Mouse (Mus musculus): ENCODE measurements around the gene Begain. TPM values are rescaled to one million over a fixed set of nuclear protein-coding genes. Genes with fewer than 3 reads are reported as not detected.
A peak's percentile ranks its signal among the peaks of the same experiment; 100 is the strongest.

Gene Begain
- total RNA-seq (2021) = 5.8 and 8.3 TPM in 2 replicates
- long read RNA-seq, experiment 1, partial matches to known transcripts = 0 of 2 reads
- long read RNA-seq, experiment 1, other reads (novel, unspliced or antisense) = 2 of 2 reads
- long read RNA-seq, experiment 2, partial matches to known transcripts = 0 of 2 reads
- long read RNA-seq, experiment 2, other reads (novel, unspliced or antisense) = 1 of 2 reads

- no peak for DNase-seq
Observed at GRCm38 (mm10) chr12:109068167-109068653, at the start of gene Begain. TSS of gene Begain (minus strand) at chr12:109068217.

- no peak for DNase-seq
Observed at GRCm38 (mm10) chr12:109115707-109116106, 47.7 kb upstream of the Begain start.

- DNase-seq = no peak
Observed at GRCm38 (mm10) chr12:109115161-109115560, 47.1 kb upstream of the Begain start.

DNA sequence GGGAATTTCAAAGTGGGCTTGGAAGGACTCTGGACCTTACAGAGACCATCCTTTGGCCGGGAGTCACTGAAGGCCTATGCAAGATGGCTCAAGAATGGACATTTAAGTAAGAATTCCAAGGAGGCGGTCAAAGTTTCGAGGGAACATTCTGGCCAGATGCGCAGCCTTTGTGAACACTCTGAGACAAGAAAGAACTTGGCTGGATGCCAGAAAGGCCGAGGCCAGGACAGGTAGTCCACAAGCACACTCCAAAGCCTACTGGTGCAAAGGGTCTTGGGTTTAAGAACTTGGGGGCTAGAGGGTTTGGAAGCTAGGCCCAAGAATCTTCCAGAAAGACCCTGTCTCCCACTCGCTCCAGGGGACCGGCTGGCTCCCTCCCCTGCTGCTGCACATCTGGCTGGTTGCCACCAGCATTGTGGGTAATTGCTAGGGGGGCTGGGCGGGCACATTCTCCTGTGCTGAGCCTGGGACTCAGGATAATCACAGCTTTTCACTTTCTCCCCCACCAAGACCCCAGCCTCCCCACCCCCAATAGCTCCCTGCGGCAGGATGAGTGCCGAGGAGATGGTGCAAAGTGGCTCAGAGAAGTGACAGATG, 45.1 kb upstream of the Begain start:
- DNase-seq = peak; percentile 10

GRCm38 (mm10) chr12:109112354-109112995, 44.5 kb upstream of the Begain start:
- no peak for DNase-seq

GRCm38 (mm10) chr12:109108911-109109310, 40.9 kb upstream of the Begain start:
- DNase-seq = no peak

GRCm38 (mm10) chr12:109100381-109100780, 32.4 kb upstream of the Begain start:
- DNase-seq = no peak

DNA sequence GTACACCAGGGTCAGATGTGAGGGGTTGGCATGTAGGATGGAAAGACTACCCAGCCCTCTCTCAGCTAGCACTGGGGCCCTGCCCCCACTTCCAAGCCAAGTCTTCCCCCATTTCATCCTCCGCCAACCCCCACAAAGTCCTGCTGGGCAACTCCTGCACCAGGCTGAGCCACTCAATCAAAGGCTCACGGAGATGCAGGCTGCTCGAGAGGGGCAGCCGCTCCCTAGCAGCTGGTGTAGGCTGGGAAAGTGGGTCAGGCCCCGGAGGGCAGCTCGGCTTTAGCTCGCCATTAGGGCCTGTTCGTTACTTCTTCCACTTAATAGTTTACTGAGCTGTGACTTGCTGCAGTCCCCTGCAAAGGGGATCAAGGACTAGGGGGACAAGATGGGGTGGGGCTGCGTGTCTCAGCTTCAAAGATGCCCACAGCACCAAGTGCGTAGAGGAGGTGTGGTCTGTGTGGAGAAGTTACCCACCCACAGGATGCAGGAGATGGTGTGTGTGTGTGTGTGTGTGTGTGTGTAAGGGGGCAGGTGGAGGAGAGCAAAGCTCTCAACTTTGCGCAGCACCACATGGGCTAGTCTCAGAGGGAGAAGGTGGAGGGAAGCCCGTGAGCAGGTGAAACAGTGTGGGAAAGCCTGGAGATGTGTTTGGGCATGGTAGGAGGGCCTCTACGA, 22.6 kb upstream of the Begain start:
- DNase-seq = no peak

DNA sequence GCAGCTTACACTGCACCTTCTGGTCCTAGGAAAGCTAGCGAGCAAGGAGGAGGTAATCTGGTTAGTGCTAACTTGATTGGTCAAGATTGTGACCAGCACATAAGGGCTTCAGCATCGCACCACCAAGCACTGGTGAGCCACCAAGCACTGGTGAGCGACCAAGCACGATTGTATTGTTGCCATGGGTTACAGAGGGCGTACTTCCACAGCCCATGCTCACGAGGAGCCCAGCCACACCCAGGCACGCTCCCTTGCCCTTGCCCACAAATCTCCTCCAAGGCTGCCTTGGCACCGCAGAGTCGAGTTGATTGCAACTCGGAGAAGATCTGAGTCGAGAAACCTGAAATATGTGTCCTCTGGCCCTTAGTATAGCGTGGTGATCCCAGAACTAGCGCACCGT, 22.0 kb upstream of the Begain start:
- DNase-seq = no peak

GRCm38 (mm10) chr12:109086111-109086510, 18.1 kb upstream of the Begain start:
- DNase-seq = no peak

DNA sequence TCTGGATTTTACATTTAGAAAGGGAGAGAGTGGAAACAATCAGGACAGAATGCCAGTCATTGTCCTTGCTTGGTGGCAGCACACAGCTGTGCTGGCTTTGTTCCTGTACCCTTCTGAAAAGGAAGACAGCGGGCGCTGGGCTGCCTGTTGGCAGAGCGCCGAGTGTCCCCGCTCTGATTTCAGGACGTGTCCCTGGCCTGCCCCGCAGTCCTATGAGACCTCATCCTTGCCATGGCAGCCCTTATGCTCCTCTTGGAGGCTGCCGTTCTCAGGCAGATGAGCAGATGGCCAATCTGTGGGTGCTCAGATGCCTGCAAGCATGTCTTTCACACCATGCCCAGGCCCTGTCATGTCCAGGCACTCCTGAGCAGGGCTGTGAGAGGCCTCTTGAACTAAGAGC, 17.7 kb upstream of the Begain start:
- DNase-seq = peak; percentile 21

DNA sequence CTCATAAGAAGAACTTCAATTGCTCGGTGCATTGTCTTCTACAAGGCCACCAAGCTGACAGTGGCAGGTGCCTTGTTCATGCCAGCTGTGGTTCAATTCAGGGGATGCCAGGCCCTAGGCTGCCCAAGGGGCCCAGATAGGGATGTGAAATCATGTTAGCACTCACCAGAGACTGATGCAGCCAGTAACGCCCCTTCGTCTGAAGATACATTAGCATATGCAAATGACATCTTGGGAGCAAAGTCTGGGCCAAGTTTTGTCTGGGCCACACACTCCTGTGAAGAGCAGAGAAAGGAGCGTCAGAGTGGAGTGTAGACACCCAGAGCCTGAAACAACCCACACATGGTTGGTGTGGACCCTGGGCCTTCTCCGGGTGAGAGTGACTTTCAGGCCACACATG, 17.0 kb upstream of the Begain start:
- no peak for DNase-seq

DNA sequence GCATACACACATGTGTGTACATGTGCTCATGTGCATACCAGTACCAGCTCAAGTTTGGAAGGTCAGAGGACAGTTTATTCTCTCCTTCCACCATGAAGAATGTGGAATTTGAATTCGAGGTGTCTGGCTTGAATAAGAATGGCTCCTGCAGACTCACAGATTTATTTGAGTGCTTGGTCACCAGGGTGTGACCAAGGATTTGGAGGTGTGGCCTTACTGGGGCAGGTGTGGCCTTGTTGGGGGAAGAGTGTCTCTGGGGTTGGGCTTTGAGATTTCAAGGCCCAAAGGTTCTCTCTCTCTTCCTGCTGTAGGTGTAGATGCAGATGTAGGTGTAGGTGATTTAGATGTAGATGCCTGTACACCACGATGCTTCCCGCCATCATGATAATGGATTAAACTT, 15.5 kb upstream of the Begain start:
- no peak for DNase-seq

DNA sequence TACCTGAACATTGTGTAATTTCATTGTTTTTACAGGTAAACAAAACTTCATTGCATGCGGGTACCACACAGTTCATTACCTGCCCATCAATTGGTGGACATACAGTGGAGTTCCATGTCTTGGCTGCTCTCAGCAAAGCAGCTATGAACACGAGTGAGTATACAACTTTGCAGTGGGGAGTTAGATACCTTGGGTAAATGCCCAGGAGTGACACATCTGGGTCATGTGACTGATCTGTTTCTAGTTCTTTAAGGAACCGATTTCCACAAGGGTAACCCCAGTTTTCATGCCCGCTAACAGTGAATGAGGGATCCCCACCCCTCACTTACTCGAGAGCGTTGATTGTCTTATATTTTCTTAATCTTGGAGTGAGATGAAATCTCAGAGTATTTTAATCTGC, 9.0 kb upstream of the Begain start:
- DNase-seq = no peak

- no peak for DNase-seq
Observed at GRCm38 (mm10) chr12:109074777-109075285, 6.8 kb upstream of the Begain start.

DNA sequence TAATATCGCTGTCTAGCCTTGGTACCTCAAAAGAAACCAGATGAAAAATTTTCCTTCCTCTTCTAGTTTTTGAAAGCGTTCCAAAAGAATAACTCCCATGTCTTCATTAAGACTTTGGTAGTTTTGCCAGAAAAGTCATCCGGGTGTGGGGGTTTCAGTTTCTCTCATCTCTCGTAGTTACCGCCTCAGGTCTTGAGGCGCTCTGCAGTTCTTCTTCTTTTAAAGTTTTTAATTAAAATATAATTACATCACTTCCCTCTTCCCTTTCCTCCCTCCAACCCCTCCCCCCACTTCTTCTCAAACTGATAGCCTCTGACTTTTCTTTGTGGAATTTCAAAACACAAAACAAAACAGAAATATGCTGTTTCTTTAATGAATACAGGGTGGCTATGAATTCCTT, 6.1 kb upstream of the Begain start:
- no peak for DNase-seq

DNA sequence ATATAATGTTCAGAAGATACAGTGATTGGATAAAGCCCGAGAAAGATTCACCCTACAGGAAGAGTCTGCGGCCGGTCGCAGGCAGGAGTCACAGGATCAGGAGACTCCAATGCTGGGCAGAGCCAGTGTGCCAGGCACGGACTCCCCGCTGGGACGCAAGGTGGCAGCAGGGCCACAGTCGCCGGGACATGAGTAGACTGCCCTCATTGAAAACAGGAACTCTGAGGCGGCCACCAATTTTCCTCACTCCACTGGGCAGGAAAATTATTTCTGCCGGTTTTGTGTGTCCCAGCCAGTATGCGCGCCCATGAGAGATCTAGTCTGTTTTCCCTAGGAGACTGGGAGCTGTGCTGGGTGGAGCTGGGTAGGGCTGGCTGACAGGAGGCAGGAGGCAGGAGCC, 3.2 kb upstream of the Begain start:
- no peak for DNase-seq

- DNase-seq = no peak
Observed at GRCm38 (mm10) chr12:109069751-109070150, 1.7 kb upstream of the Begain start.

- no peak for DNase-seq
Observed at GRCm38 (mm10) chr12:109068738-109069137, 721 bp upstream of the Begain start.

DNA sequence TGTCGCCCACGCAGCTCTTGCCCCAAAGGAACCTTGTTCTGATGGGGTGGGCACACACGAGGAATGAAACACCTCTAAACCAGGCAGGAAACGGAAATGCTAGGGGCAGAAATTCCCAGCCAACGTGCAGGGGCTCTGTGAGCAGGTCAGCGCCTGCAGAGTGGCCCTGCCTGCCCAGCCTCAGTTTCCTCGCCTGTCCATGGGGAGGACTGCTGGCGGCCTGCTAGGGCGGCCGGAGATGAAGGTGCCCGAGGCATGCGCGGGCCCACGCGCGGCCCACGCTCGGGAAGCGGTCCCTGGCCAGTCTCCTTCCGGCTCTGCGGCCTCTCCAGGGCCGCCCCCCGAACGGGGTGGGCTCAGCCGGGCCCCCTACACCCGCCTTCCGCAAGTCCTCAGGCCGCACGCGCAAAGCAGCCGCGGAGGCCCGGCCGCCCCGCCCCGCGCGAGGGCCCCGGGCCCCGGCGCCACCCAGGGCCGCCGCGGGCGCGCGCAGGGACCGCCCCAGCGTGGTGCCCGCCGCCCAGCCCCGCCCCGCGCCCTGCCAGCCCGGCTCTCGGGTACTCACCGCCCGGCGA, 369 bp downstream of the Begain start:
- peak; percentile 75 for DNase-seq

GRCm38 (mm10) chr12:109058660-109059059, 9.4 kb downstream of the Begain start:
- no peak for DNase-seq

GRCm38 (mm10) chr12:109057736-109058135, 10.3 kb downstream of the Begain start:
- no peak for DNase-seq

All from adrenal gland, postnatal 14 days (tissue).